Mouse (Mus musculus) heart, postnatal 36 days (tissue): ENCODE results near the gene Slc9a6. TPM values are rescaled to one million over a fixed set of nuclear protein-coding genes. Genes with fewer than 3 reads are reported as not detected.
A peak's percentile ranks its signal among the peaks of the same experiment; 100 is the strongest.

Experiments
- DNase-seq, 2 experiments: peaks; one replicate each; pipeline ENCODE4 v3.0.0; 2021 to 2022
- intact Hi-C: fragments of 180-260 bp; cut with DNase I; formaldehyde crosslinking; loops from one replicate; pipeline ENCODE4 v1.15.1; 2025
- total RNA-seq, 2 experiments: library from RNA; stranded (reverse); gene quantifications; 2 replicates each; pipeline ENCODE4 v1.2.3; 2021

Gene Slc9a6
- 10 to 100 TPM; 19.9 to 23.1 TPM for total RNA-seq

DNA sequence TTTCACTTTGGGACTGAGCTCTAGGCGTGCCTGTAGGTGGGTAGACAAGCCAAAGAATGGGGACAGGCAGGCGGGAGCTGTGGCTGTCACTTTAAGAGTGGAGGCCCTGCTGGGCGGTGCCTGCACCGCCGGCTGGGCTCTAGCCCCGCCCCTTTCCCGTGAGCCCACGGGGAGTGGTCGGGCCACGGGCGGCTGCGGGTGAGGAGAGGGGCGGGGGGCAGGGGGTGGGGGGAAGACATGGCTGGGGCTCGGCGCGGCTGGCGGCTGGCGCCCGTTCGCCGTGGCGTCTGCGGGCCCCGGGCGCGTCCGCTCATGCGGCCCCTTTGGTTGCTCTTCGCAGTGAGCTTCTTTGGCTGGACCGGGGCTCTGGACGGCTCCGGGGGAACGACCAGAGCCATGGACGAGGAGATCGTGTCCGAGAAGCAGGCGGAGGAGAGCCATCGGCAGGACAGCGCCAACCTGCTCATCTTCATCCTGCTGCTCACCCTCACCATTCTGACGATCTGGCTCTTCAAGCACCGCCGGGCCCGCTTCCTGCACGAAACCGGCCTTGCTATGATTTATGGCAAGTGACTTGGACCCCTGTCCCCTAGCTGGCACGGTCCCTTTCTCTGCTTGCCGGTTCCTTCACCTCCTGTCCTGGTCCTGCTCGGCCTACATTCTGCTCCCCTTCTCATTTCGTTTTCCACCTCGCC, at the start of gene Slc9a6:
TSS of gene Slc9a6 (plus strand) at position 135 of the 695 bp plus-strand sequence.
- peak; percentile 71 to 73 for DNase-seq
- intact Hi-C loops: no loop called here

DNA sequence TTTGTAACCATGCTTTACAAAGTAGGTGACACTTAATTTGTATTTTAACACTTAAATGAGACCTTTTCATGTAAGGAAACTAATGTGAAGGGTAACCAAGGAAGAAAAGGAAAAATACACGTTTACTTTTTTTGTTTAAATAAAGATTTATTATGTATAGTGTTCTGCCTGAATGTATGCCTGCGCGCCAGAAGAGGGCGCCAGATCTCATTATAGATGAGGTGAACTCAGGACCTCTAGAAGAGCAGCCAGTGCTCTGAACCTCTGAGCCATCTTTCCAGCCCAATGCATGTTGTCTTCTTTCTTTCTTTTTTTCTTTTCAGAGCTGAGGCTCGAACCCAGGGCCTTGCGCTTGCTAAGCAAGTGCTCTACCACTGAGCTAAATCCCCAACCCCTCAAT, 37.1 kb upstream of the Slc9a6 start:
- intact Hi-C loops: loop anchor here (2.0 kb wide), 1 partner anchor 266 kb away; no protein-coding TSS in a partner anchor
- peak in 1 of 2 experiments; percentile 25 for DNase-seq

DNA sequence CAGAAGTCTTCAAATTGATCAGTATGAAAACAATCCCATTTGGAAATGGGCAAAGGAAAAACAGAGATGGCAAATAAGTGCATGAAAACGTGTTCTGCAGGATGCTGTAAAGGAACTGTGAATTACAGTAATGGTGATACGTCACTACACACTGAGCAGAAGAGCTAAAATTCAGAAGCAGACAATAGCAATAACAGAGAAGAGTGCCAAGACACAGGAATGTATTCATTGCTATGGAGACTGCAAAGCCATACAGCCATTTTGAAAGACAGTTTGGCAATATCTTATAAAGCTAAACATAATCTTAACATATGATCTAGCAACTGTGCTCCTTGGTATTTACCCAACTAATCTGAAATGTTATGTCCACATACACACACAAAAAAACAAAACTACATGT, 31.4 kb upstream of the Slc9a6 start:
- intact Hi-C loops: no loop called here
- DNase-seq: no peak

DNA sequence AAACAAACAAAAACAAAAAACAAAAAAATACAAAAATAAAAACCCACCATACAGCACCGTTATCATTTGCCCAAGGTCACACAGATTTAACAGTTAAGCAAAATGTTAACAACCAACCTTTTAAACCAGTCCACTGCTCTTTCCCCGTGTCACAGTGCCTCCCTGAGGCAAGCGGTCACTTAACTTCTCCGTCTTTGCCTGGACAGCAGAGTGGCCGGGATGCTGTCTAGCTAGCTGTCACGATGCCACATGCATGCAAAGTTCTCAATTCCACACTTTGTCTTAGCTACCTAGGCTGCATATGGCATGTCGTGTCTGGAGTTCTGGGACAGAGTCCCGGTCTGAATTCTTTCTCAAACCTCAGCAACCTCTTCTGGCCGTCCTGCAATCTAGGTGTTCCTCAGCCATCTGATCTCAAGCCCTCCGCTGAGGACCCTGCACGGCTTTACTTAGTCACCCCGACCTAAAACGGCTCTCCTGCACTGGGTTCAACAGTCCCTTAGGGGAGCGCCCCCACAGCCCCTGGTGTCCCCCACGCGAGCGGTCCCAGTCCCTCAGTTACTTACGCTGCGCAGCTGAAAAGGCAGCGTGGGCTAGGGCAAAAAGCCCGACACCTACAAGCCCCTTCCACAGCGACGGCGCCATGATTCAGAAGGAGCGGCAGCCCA, 12.2 kb upstream of the Slc9a6 start:
- DNase-seq: peak in 1 of 2 experiments; percentile 5
- intact Hi-C loops: loop anchor here (5.0 to 10.0 kb wide), 2 partner anchors 455 to 797 kb away; partner anchors contain the start of genes Htatsf1 and Rbmx

DNA sequence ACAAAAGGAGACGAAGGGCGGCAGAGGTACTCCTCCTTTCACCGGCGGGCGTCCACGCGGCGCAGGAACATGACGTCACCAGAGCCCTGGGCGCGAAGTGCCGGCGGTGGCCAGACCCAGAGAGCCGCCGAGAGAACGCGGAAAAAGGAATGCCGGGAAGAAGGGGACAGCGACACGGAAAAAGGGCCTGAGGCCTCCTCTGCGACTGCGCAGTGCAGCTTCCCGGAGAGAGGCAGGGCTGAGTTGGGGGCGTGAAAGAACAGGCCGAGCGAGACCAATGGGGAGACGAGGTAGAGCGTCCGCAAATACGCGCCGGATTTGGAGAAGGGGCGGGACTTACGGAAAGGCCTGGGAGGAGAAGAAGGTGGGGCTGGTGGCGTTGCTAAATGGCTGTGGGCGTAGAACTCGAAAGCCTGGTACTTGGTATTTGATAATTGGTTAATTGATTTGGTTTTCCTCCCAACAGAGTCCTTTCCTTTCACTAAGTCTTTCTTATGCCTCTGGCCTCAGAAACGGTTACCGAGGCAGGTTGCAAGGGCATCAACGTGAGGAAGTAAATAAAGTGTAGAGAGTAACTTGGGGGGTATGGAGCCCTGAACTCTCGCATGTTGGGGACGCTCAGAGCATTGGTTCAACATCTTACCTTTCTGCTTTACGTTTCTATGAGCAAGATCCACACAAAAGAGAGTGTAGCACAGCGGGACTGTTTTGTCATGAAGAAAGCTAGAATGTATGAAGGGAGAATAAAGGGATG, 11.5 kb upstream of the Slc9a6 start, which contains the start of gene Mmgt1:
TSS of gene Mmgt1 (minus strand) at position 183 of the 754 bp plus-strand sequence.
- intact Hi-C loops: loop anchor here (5.0 to 10.0 kb wide), 2 partner anchors 454 to 797 kb away; partner anchors contain the start of genes Htatsf1 and Rbmx
- peak; percentile 86 to 87 for DNase-seq

DNA sequence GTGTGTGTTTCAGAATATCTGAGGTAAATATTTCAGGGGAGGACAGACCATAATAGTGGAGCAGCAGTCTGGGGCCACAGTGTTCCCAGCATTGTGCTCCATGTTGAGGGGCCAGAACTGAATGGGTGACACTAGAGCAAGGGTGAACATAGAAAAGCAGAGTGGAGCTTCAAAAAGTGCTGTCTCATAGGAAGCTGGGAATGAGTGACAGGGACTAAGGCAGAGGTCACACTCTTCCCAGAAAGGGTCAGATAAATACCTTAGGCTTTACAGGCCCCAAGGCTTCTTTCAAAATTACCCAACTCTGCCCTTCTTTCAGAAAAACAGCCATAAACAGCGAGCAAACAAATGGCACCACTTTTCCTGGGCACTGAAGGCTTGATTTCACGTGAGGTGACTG, 3.0 kb upstream of the Slc9a6 start:
- DNase-seq: no peak
- intact Hi-C loops: no loop called here

DNA sequence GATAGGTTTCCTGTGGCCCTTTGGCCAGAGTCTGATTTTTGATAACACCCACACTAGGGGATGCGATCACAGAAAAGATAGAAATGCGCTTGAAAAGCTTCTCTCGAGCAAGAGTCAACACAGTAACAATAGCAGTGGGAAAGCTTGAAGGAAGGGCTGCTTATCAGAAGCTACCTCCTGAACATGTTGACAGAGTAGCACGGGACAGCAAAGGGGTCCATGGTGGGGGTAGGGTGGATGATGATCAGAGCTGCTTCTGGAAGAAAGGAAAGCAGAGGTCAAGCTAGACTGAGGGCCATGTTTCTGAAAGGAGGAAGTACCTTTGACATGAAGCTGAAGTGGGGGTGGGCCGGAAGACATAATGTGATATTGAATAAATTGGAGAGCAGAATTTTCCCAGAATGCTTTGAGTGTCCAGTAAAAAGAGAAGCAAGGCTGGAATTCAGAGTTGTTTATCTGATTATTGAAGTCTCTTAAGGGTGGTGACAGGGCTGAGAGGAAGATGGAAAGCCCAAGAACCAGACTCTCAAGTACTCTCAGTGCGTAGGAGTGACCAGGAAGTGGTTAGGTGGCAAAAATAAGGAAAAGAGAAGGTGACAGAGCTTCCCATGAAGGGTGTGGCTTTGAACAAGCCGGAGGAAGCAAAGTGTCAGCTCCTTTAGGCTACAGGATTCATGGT, 2.4 kb upstream of the Slc9a6 start:
- DNase-seq: no peak
- intact Hi-C loops: no loop called here

DNA sequence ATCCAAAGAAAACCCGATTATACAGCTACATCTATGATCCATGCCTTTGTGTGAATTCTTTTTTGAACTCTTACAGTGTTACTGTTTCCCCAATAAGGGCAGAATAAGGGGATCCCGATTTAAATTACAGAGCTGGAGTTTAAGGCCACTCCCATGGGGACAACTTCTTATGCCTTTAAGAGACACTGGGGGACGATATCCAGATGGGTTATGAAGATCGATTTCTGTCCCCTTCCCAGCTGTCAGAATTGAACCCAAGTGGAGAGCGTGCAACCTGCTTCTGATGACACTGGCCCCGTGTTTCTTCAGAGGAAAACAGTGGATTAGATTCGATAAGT, 303 bp upstream of the Slc9a6 start:
- intact Hi-C loops: no loop called here
- no peak for DNase-seq

DNA sequence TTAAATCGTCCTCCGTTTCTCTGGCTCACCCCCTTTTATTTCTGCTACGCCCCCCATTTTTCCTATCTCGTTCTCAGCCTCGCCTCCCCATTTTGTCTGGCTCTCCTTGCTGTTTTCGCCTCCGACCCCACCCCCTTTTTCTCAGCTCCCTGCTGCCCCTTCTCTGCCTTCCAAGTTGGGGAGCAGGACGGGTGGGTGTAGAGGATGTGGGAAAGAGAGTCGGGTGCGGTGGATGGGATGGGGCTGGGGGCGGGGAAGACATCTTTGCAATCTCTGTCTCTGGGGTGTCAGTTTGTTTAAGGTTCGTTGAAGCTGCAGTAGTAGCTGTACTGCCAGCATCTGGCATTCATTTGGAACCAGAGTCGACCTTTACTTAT, 749 bp downstream of the Slc9a6 start:
- intact Hi-C loops: no loop called here
- no peak for DNase-seq

DNA sequence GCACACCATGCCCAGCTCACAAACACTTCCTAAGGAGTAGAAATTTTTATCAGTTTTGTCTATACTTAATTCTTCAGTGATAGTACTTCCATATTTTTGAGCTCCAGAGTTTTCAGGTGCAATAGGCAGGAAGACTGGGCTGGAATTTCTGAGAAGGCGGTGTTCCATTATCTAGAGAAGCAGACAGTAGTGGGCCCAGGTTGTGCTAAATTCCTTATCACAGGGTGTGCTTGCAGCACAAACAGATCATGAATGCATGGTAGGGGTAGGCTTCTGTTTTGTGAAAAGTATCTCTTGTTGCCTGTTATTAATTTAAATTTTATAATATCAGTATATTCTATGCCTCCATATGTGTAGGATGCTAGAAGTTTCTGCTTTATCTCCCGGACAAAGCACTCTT, 5.7 kb downstream of the Slc9a6 start:
- no peak for DNase-seq
- intact Hi-C loops: no loop called here

DNA sequence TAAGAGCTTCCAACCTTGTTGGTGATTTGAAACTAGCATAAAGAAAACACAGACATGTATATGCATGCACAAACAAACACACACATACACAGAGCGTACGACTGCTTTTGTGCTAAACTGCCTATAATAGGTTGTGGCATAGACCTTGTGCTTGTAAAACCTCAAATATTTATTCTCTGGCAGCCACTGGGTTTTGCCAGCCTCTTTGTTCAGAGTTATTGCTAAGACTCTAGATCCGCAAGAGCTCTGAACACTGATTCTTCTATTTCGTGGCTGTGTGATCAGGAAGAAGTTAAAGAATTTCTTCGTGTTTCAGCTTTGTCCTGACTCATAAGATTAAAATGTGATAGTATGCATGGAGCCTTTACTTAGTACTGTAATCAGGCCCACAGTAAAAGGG, 26.6 kb downstream of the Slc9a6 start:
- no peak for DNase-seq
- intact Hi-C loops: no loop called here

DNA sequence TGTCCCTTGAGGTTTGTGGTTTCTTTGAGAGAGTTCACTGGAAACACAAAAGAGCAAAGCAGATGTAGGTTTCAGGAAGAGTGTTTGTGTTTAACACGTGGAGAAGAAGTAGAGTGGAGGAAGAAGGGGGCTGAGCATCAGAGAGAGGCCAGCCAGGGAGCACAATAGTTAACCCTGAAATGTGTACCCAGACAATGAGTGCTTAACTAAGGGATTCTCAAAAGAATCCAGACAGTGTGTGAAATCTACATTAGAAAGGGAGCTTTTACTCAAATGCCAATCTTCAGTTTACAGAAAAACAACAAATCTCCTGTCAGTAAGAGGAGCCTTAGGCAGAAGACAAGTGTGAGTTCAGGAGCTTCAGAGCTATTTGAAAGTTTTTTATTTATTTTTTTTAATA, 30.5 kb downstream of the Slc9a6 start:
- intact Hi-C loops: loop anchor here (10.0 kb wide), 1 partner anchor 485 kb away; no protein-coding TSS in a partner anchor
- DNase-seq: no peak

DNA sequence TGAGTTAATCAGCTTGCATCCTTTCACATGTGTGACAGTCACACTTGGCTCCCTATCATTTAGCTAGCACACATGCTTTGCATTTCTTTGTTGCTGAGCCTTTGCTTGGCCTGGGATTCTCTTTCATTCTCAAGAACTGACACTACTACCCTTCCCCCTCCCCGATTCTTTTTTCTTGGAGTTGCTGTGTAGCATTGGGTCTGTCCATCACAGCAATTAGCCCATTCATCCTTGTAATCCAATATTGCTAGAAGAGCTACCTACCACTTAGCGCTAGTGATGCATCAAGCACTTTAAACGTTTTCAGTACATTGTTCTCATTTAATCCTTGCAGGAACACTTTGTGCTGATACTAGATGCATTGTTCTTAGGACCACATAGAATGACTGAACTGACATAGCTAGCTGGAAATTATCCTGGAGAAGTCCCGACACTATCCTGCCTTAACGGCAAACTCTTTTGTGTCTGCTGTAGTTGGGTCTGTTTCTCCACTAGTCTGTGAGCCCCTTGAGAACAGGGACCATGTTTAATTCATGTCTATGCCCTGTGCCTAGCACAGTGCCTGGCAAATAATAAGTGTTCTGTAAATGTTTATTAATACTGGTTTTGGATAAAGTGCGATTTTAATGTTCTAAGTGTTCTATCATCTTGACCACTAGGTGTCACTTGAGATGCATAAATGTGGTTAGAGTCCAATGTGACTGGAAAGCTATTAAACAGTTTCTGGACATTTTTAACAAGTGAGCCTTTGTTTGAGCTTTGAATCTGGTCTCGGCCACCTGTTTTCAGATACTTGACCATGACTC, 40.2 kb downstream of the Slc9a6 start:
- intact Hi-C loops: loop anchor here (1.0 to 10.0 kb wide), 4 partner anchors 105 to 475 kb away; no protein-coding TSS in a partner anchor

DNA sequence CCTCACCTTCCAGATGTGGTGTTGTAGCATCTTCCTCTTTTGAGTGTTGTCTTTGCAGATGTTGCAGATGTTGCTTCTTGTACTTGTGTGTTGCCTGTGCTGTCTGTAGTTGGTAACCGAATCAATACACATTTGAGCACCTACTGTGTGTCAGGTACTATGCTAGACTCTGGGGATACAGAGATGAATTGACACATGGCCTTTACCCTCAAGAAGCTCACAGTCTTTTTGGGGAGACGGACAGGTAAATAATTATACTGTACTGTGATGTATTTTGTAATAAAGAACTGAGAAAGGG, 40.7 kb downstream of the Slc9a6 start:
- peak; percentile 4 to 19 for DNase-seq
- intact Hi-C loops: loop anchor here (1.0 to 2.0 kb wide), 3 partner anchors 104 to 189 kb away; no protein-coding TSS in a partner anchor

More for the DNA sequence above, 40.2 kb downstream of the Slc9a6 start:
- no peak for DNase-seq

DNA sequence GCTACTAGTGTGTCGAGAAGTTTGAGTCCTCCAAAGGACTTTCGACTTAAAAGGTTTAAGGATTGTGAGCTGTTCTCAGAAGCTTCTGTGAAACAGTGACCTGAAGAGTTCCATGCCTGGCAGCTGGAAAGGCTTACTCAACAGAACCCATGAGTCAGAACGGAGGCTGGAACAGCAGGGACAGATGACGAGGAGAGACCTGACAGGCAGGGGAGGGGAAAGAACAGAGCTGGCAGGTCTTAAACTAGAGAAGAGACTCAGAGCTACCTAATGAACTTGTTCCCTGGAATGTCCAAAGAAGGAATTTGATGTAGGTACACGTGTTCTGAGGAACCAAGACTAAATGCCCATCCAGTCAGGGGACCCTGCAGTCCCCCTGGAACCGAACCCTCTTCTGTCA, 41.3 kb downstream of the Slc9a6 start:
- intact Hi-C loops: loop anchor here (1.0 to 2.0 kb wide), 4 partner anchors 80 to 188 kb away; partner anchors contain the start of gene Fhl1
- peak; percentile 35 to 38 for DNase-seq

DNA sequence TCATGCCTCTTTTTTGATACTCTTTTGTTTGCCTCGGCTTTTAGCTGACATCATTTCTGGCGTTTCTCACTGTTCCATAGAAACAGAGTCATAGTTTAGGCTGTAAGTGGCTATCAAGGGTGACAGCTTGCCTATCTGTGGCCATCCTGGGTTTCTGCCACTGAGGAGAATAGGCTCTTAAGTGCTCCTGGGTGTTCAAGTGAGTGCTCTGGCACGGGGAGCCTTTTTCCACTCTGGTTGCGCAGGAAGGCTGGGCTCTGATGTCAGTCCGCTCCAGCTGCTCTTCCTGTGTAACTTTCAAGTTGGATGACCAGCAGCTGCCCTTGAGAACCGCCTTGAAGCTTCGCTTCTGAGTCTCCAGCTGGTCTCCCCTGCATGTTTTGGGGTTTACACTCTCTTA, 42.2 kb downstream of the Slc9a6 start:
- intact Hi-C loops: loop anchor here (1.0 to 2.0 kb wide), 2 partner anchors 80 to 103 kb away; partner anchors contain the start of gene Fhl1
- peak; percentile 67 to 72 for DNase-seq

DNA sequence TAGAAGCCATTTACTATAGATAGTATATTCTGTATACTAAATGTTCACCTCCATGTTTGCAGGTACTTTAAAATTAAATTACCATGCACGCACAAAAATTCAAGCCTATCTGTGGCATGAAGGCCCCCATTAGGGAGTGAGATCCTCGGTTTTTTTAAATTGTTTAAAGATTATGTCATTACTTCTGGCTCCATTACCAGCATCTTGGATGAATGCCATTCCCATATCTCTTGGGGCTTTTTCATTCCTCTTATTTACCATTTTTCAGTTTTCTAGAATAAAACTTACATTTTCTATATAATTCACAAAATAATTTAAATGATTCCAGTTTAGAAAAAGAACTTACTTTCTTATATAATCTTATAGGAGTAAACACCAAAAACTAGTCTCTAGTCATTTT, 46.1 kb downstream of the Slc9a6 start:
- intact Hi-C loops: no loop called here

DNA sequence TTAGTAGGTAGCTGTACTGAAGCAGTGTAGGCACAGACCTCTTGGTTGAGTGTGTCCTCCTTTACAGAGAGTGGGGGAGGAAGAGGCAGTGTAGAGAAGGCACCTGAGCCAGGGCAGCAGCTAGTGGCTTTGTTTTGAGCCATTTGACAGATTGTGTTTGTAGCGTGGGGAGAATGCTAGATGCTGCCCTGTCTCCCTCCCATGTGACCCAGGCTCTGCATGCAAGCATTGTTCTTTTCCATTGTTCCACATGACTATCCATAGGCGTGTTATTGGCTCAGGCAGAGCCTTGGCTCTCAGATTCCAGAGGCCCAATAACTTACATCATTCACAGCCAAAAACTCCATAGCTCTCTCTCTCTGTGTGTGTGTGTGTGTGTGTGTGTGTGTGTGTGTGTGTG, 49.7 kb downstream of the Slc9a6 start:
- intact Hi-C loops: no loop called here
- no peak for DNase-seq

More for the DNA sequence above, 46.1 kb downstream of the Slc9a6 start:
- DNase-seq: no peak

DNA sequence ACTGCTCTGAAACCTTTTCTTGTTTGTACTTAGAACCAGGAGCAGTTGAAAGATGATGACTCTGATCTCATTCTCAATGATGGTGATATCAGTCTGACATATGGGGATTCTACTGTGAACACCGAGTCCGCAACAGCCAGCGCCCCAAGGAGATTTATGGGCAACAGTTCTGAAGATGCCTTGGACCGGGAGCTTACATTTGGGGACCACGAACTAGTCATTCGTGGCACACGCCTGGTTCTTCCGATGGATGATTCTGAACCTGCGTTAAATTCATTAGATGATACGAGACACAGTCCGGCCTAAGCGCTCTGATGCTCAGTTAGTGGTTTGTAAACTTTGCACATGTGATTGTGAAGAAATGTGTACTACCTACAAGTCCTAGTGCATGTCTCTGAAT, 51.6 kb downstream of the Slc9a6 start:
- intact Hi-C loops: no loop called here
- no peak for DNase-seq

DNA sequence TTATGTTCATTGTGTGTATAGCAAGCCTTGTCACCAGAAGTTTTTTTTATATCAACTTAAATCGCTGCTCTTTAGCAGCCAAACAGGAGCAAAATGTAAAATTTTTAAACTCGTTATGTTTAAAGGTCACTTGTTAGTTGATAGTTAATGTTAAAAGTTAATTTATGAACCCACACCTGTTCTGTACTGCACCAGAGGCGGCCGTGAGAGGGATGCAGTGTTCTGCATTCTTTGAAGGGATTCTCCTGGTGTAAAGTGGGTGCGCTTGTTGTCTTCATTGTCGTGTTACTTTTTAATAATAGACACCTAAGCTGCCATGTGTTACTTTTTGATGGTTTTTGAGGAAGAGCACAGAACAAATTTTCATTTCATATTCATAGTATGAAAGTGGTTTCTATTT, 52.8 kb downstream of the Slc9a6 start:
- DNase-seq: no peak
- intact Hi-C loops: no loop called here
